Mouse (Mus musculus) c-Kit-positive CD71-positive TER-119-negative erythroid progenitor cells, embryonic 14.5 days (primary cell): ENCODE measurements at regions not wholly inside any gene's neighbourhood (a gene's known extent, or its start where the extent isn't known, plus 50 kb on each side); places are given as distances from the start of the nearest gene placed in this dataset.

Experiments used
- DNase-seq: peaks from one replicate; pipeline ENCODE4 v3.0.0-alpha.2; 2013; ENCODE audit warnings: low read depth

DNA sequence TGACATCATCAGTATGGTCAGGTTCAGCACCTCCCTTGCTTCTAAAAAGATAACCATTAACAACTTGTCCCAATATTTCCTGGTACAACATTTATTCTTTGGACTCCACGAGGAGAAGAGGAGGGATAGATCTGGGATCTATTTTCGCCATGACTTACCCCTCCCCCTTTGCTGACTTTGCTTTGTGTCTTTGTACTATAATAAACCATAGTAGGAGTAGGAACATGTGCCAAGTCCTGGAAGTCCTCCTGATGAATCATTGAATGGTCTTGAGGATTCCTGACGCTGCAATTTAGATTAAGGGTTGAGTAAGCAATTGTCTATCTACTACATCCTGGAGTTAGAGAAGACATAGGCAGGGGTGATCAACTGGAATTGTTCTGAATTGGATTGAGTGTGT, 71.2 kb downstream of the Rbm11 start:
- no peak for DNase-seq

DNA sequence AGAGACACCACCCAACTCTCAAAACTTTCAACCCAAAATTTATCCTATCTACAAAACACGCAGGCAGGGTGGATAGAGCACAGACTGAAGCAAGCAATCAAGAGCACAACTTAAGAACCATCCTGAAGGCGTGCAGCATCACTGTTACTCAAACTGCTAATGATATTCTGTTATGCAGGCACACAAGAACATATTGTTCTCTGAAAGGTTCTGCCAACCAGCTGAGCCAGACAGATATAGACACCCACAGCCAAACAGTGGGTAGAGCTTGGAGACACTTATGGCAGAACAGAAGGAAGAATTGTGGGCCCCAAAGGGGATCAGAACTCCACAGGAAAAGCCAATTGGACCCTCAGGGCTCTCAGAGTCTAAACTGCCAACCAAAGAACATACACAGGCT, 74.9 kb downstream of the Rbm11 start:
- DNase-seq, result no peak

DNA sequence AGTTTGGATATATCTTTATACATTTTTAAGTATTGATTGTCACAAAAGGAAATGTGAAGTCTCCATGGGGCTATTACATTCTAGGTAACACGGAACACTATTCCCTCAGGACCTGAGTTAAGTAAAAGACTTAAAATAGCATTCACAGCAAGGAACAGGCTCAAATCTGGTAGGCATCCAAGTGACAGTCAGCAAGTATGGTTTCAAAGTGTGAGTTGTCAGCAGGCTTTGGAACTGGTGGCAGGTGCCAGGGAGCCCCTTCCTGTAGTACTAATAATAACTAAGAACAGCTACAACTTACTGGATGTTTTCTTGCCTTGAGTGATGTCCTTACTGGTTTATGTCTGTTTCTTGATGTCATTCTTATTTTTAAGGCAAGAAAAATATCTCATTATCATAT, 79.5 kb downstream of the Rbm11 start:
- DNase-seq, result no peak

DNA sequence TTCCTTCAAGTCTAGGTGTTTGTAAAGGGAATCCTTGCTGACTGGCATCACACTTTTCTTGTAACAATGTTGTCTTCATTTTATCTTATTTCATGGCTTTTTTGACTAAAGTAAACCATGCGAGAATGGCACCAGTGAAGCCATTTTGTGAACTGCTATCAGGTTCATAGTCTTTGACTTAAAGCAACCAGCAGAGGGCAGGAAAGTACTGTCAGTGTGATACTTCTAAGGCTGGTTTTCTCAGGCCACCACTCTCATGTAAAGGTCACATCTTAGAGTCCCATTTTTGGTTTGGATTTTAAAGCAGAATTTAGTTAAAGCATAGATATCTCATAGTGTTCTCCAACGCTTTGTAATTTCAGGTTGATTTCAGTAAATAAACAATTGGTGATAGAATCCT, 83.2 kb downstream of the Rbm11 start:
- peak; percentile 39 for DNase-seq

DNA sequence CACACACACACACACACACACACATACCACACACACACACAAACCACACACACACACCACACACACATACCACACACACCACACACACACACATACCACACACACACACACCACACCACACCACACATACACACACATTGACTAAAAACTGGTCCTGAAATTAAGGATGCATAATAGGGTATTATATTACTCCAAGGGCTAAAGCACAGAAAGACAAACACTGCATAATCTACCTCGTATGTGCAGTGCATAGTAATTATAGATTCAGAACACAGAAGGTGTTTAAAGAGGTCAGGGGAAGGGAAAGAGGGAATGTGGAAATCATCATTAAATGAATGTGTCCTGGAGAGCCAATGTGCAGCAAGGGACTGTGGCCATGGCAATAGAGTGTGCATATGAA, 84.5 kb downstream of the Rbm11 start:
- no peak for DNase-seq
